Mouse (Mus musculus): ENCODE measurements around the gene Sh3bgr. TPM values are rescaled to one million over a fixed set of nuclear protein-coding genes. Genes with fewer than 3 reads are reported as not detected.

Gene Sh3bgr
- 0.52 and 2.0 TPM in 2 replicates for total RNA-seq (2012; rRNA removed)
- polyA plus RNA-seq (2012; ENCODE audit: insufficient read depth in 1 of 2, insufficient read length in 2 of 2, low read depth in 1 of 2, low replicate concordance in 2 of 2, missing spikeins in 1 of 2), result 1 to 10 TPM in 1 of 2 experiments, not detected in 1; 1.1 TPM

- H3K4me1 ChIP-seq (ENCODE audit: control insufficient read depth in 1 of 2, insufficient read depth in 2 of 2, low read length in 2 of 2), result no peaks in the 10 kb centered on the region
- no peaks in the 10 kb centered on the region for H3K9me3 ChIP-seq (replicated peaks; ENCODE audit: insufficient read depth, low read length)
- no peak within 1 kb of the TSS for H3K27ac ChIP-seq (ENCODE audit: control insufficient read depth, low read depth, low read length)
- no peak within 1 kb of the TSS for H3K9ac ChIP-seq (ENCODE audit: control insufficient read depth, low read depth, low read length, poor library complexity, severe bottlenecking)
- no peaks in the 10 kb centered on the region for H3K79me2 ChIP-seq (ENCODE audit: control insufficient read depth, insufficient read depth, low read length, poor library complexity)
- no peaks in the 10 kb centered on the region for H3K27me3 ChIP-seq (ENCODE audit: control insufficient read depth in 1 of 2, insufficient read depth in 2 of 2, low read length in 2 of 2)
- no peak for DNase-seq (ENCODE audit: low read depth, low spot score)
- H3K4me3 ChIP-seq (ENCODE audit: control insufficient read depth in 1 of 2, insufficient read depth in 1 of 2, low read depth in 2 of 2, low read length in 2 of 2), result no peak within 1 kb of the TSS
- no peaks in the 10 kb centered on the region for H3K36me3 ChIP-seq (ENCODE audit: control insufficient read depth in 1 of 2, insufficient read depth in 2 of 2, low read length in 2 of 2)
- TF ChIP-seq KAT2A (conservative IDR thresholded peaks at IDR 0.05; ENCODE audit: low read depth, low read length), result no peak
- no peak for TF ChIP-seq GATA1 (IDR thresholded peaks at IDR 0.05; ENCODE audit: low read depth, low read length)
- TF ChIP-seq MXI1 (IDR thresholded peaks at IDR 0.05; ENCODE audit: low read depth, low read length), result no peak
- TF ChIP-seq RAD21 (IDR thresholded peaks at IDR 0.05; ENCODE audit: low read depth, low read length), result no peak
- TF ChIP-seq NRF1 (IDR thresholded peaks at IDR 0.05; ENCODE audit: insufficient read depth, low read depth, low read length, poor library complexity, severe bottlenecking), result no peak
- no peak for TF ChIP-seq EP300 (IDR thresholded peaks at IDR 0.05; ENCODE audit: low read depth in 1 of 2, low read length in 2 of 2)
- no peak for TF ChIP-seq MYC (IDR thresholded peaks at IDR 0.05; ENCODE audit: low read depth, low read length)
- no peak for TF ChIP-seq MYB (IDR thresholded peaks at IDR 0.05; ENCODE audit: low read depth, low read length)
- TF ChIP-seq ZC3H11A (IDR thresholded peaks at IDR 0.05; ENCODE audit: low read depth, low read length), result no peak
- TF ChIP-seq TAL1 (IDR thresholded peaks at IDR 0.05; ENCODE audit: low read length), result no peak
- TF ChIP-seq NELFE (IDR thresholded peaks at IDR 0.05; ENCODE audit: low read depth, low read length), result no peak
- no peak for TF ChIP-seq SMC3 (IDR thresholded peaks at IDR 0.05; ENCODE audit: low read depth, low read length)
- TF ChIP-seq MAFK (IDR thresholded peaks at IDR 0.05; ENCODE audit: borderline replicate concordance, low read depth, low read length), result no peak
- no peak for TF ChIP-seq CHD2 (IDR thresholded peaks at IDR 0.05; ENCODE audit: low read length)
Observed at GRCm38 (mm10) chr16:96199913-96200701, at the start of gene Sh3bgr. Gene Sh3bgr (plus strand): TSS chr16:96200450.

- no peak for TF ChIP-seq BHLHE40 (IDR thresholded peaks at IDR 0.05; ENCODE audit: borderline replicate concordance, low read depth, low read length)
Observed at GRCm38 (mm10) chr16:96150995-96151394, 49.3 kb upstream of the Sh3bgr start.

More at GRCm38 (mm10) chr16:96150995-96151394, 49.3 kb upstream of the Sh3bgr start:
- peaks cover 0 to 12% of the 10 kb centered on the region in 2 experiments; a peak in 1 of 4 replicates for H3K4me1 ChIP-seq (ENCODE audit: control insufficient read depth in 1 of 2, insufficient read depth in 2 of 2, low read length in 2 of 2)
- no peak for DNase-seq (ENCODE audit: low read depth, low spot score)
- H3K36me3 ChIP-seq (ENCODE audit: control insufficient read depth in 1 of 2, insufficient read depth in 2 of 2, low read length in 2 of 2), result peaks cover 0 to 5% of the 10 kb centered on the region in 2 experiments; a peak in 1 of 4 replicates
- H3K4me3 ChIP-seq (ENCODE audit: control insufficient read depth in 1 of 2, insufficient read depth in 1 of 2, low read depth in 2 of 2, low read length in 2 of 2), result no peak overlapping the region
- no peak overlapping the region for H3K27ac ChIP-seq (ENCODE audit: control insufficient read depth, low read depth, low read length)
- no peak overlapping the region for H3K9ac ChIP-seq (ENCODE audit: control insufficient read depth, low read depth, low read length, poor library complexity, severe bottlenecking)
- no peaks in the 10 kb centered on the region for H3K27me3 ChIP-seq (ENCODE audit: control insufficient read depth in 1 of 2, insufficient read depth in 2 of 2, low read length in 2 of 2)
- no peaks in the 10 kb centered on the region for H3K9me3 ChIP-seq (replicated peaks; ENCODE audit: insufficient read depth, low read length)
- H3K79me2 ChIP-seq (ENCODE audit: control insufficient read depth, insufficient read depth, low read length, poor library complexity), result peaks cover 32% of the 10 kb centered on the region

Data from MEL (cell line).